Mouse (Mus musculus) liver, embryonic 14.5 days (tissue): ENCODE data around the gene Abtb2. TPM values are rescaled to one million over a fixed set of nuclear protein-coding genes. Genes with fewer than 3 reads are reported as not detected.

ENCODE experiments used
- ATAC-seq: fragments of 200-750 bp; cut with Nextera tagmentation; 2 replicates; pipeline ENCODE4 v1.8.0; 2017; ENCODE audit warnings: moderate number of reproducible peaks, mild to moderate bottlenecking, moderate library complexity; ENCODE audit not compliant: insufficient read depth
- DNase-seq, 3 experiments: peaks; one replicate each; pipeline ENCODE4 v3.0.0-alpha.2; 2012 to 2013; ENCODE audit warnings: low read depth in 3 of 3, low spot score in 3 of 3
- H3K27ac ChIP-seq: fragments of 300-500 bp; sonication (generic); 2 replicates; pipeline ENCODE4 v1.5.1; 2014; ENCODE audit warnings: moderate library complexity, mild to moderate bottlenecking, control low read depth, inconsistent platforms
- H3K27me3 ChIP-seq: fragments of 300-500 bp; sonication (generic); 2 replicates; pipeline ENCODE4 v1.6.1; 2014; ENCODE audit warnings: mild to moderate bottlenecking, low read length, moderate library complexity; ENCODE audit not compliant: control insufficient read depth, insufficient read depth
- H3K36me3 ChIP-seq: fragments of 300-500 bp; sonication (generic); replicated peaks from 2 replicates; pipeline ENCODE4 v1.6.1; 2014; ENCODE audit warnings: low read depth; ENCODE audit not compliant: control insufficient read depth, insufficient read depth
- H3K4me1 ChIP-seq, 2 experiments: fragments of 200-500 bp in 1 of 2; fragments of 300-500 bp in 1 of 2; sonication (generic) in 1 of 2; replicated peaks; 2 replicates each; pipeline ENCODE4 v1.6.1; 2012 to 2014; ENCODE audit warnings: antibody characterized with exemption in 1 of 2, inconsistent platforms in 1 of 2, low read length in 1 of 2; ENCODE audit not compliant: control insufficient read depth in 2 of 2, insufficient read depth in 2 of 2
- H3K4me2 ChIP-seq: fragments of 300-500 bp; sonication (generic); 2 replicates; pipeline ENCODE4 v1.6.1; 2014; ENCODE audit warnings: low read depth, mild to moderate bottlenecking, control low read depth, moderate library complexity
- H3K4me3 ChIP-seq, 2 experiments: fragments of 200-500 bp in 1 of 2; fragments of 300-500 bp in 1 of 2; sonication (generic) in 1 of 2; 2 replicates each; pipeline ENCODE4 v1.5.1; 2012 to 2014; ENCODE audit warnings: low read depth in 2 of 2, low read length in 2 of 2, mild to moderate bottlenecking in 2 of 2, control low read depth in 1 of 2, inconsistent platforms in 1 of 2, moderate library complexity in 1 of 2; ENCODE audit not compliant: insufficient read depth in 1 of 2
- H3K9ac ChIP-seq: fragments of 300-500 bp; sonication (generic); replicated peaks from 2 replicates; pipeline ENCODE4 v1.6.1; 2014; ENCODE audit warnings: mild to moderate bottlenecking, control low read depth, moderate library complexity
- H3K9me3 ChIP-seq: fragments of 300-500 bp; sonication (generic); 2 replicates; pipeline ENCODE4 v1.6.1; 2016; ENCODE audit warnings: low read length, mixed read lengths; ENCODE audit not compliant: control insufficient read depth
- CTCF ChIP-seq: IDR thresholded peaks from 2 replicates; pipeline ENCODE4 v1.5.1; 2016; ENCODE audit warnings: antibody characterized with exemption, low read depth, control low read depth
- EP300 ChIP-seq: IDR thresholded peaks from 2 replicates; pipeline ENCODE4 v1.6.1; 2016; ENCODE audit warnings: antibody characterized with exemption, low read depth
- WGBS: fragments of 180-500 bp; shearing (Covaris S2); extraction: QIAGEN DNeasy Blood & Tissue Kit; methylation state at CpG from one replicate; pipeline ENCODE4 v1.1.7; 2014; ENCODE audit not compliant: insufficient replicate concordance; 5-methylcytosine and 5-hydroxymethylcytosine counted together
- polyA plus RNA-seq, 2 experiments: library from polyadenylated mRNA; depleted of rRNA in 1 of 2; stranded (reverse) in 1 of 2; unstranded in 1 of 2; fragments of >200 nt; fragmentation: Nextera tagmentation in 1 of 2; extraction: Ambion mirVana in 1 of 2; gene quantifications; 2 replicates each; pipeline versions ENCODE4 v1.2.1 to v1.2.3; 2012 to 2014

The Abtb2 gene
- polyA plus RNA-seq, 2 experiments, result 1.2 to 1.7 TPM

- H3K4me1 ChIP-seq, result peaks cover 5 to 7% of the 10 kb centered on the region in 2 experiments
- DNase-seq (no peak), ATAC-seq (peak; percentile 68)
- H3K9ac ChIP-seq, result 0 out of 2 replicates have a peak overlapping the region, but pooled peaks have one; percentile 10
- H3K4me2 ChIP-seq, result peak overlapping the region; percentile 61
- H3K27me3 ChIP-seq, result peaks cover 46% of the 10 kb centered on the region
- H3K4me3 ChIP-seq, result peak overlapping the region; percentile 49
- H3K27ac ChIP-seq, result no peak overlapping the region
- under 1% methylated on average over 40 of the region's 40 CpGs for WGBS
- TF ChIP-seq CTCF, result no peak
- no peak for TF ChIP-seq EP300
- H3K9me3 ChIP-seq, result no peaks in the 10 kb centered on the region
- H3K36me3 ChIP-seq, result no peaks in the 10 kb centered on the region
These were observed 258 bp downstream of the Abtb2 start for GRCm38 (mm10) chr2:103566423-103566712.

- DNase-seq (no peak), ATAC-seq (peak; percentile 14; the same call in 1 of the 2 replicates)
- Histone ChIP-seq H3K9me3 (no peaks in the 10 kb centered on the region), H3K4me2 (peak overlapping the region; percentile 61), H3K36me3 (no peaks in the 10 kb centered on the region), H3K9ac (no peak overlapping the region; the same call in 1 of the 2 replicates), H3K27ac (no peak overlapping the region), H3K27me3 (peaks cover 46% of the 10 kb centered on the region), H3K4me3 (peak overlapping the region; percentile 49), H3K4me1 (peaks cover 5 to 7% of the 10 kb centered on the region in 2 experiments)
- no peak for TF ChIP-seq EP300
- peak; percentile 23 for TF ChIP-seq CTCF
- 3% methylated on average over 79 of the region's 79 CpGs for WGBS
These were observed 807 bp downstream of the Abtb2 start for GRCm38 (mm10) chr2:103566713-103567521.

- Histone ChIP-seq H3K9me3 (no peaks in the 10 kb centered on the region), H3K27me3 (peaks cover 46% of the 10 kb centered on the region), H3K4me2 (peak overlapping the region; percentile 61), H3K4me1 (peaks cover 10 to 13% of the 10 kb centered on the region in 2 experiments), H3K9ac (no peak overlapping the region), H3K36me3 (no peaks in the 10 kb centered on the region), H3K27ac (no peak overlapping the region), H3K4me3 (peak overlapping the region; percentile 49)
- no peak for DNase-seq
- no peak for TF ChIP-seq CTCF
- WGBS, result 47% methylated on average over 7 of the region's 7 CpGs
- no peak for ATAC-seq
These were observed 2.1 kb downstream of the Abtb2 start for GRCm38 (mm10) chr2:103568161-103568560.

DNA sequence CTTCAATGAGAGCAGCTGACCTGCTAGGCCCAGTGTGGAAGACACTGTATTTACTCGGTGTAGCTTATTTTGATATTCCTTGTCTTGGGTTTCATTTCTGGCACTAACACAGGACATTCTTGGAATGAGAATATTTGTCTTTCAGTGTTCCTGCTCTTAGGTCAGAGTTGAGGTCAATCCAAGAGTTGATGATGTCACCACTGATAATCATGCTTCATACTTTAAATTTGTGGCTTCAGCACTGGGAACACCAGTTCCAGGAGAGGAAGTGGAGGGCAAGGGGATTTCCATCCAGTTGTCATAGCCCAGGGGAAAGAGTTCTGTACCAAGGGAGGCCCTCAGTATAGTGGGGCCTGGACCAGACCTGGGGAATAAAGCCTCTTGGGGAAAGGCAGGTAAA lies 3.6 kb downstream of the Abtb2 start:
- WGBS, result 57% methylated on average over 1 of the region's 1 CpGs
- H3K27me3 ChIP-seq, result peaks cover 46% of the 10 kb centered on the region
- H3K9ac ChIP-seq, result no peak overlapping the region
- H3K4me1 ChIP-seq, result peaks cover 10 to 13% of the 10 kb centered on the region in 2 experiments
- H3K36me3 ChIP-seq, result no peaks in the 10 kb centered on the region
- ATAC-seq (no peak), DNase-seq (no peak)
- TF ChIP-seq CTCF, result no peak
- no peak for TF ChIP-seq EP300
- no peak overlapping the region for H3K4me3 ChIP-seq
- no peak overlapping the region for H3K4me2 ChIP-seq
- H3K9me3 ChIP-seq, result no peaks in the 10 kb centered on the region
- no peak overlapping the region for H3K27ac ChIP-seq

- H3K27ac ChIP-seq, result no peak overlapping the region
These were observed 6.2 kb downstream of the Abtb2 start for GRCm38 (mm10) chr2:103572354-103572753.

More at GRCm38 (mm10) chr2:103572354-103572753, 6.2 kb downstream of the Abtb2 start:
- no peak for ATAC-seq
- Histone ChIP-seq H3K4me3 (no peak overlapping the region), H3K4me2 (peak overlapping the region; percentile 36), H3K4me1 (peaks cover 3 to 10% of the 10 kb centered on the region in 2 experiments), H3K36me3 (no peaks in the 10 kb centered on the region), H3K27me3 (peaks cover 25% of the 10 kb centered on the region), H3K9ac (no peak overlapping the region), H3K9me3 (no peaks in the 10 kb centered on the region)
- DNase-seq, result no peak
- 74% methylated on average over 2 of the region's 2 CpGs for WGBS
- TF ChIP-seq CTCF, result no peak
- peak; percentile 53 for TF ChIP-seq EP300
